Mouse (Mus musculus): ENCODE data around the gene Fkbp8. TPM values are rescaled to one million over a fixed set of nuclear protein-coding genes. Genes with fewer than 3 reads are reported as not detected.

Gene Fkbp8
- total RNA-seq, 2 experiments from 2014 or later = 407 to 421 TPM

DNA sequence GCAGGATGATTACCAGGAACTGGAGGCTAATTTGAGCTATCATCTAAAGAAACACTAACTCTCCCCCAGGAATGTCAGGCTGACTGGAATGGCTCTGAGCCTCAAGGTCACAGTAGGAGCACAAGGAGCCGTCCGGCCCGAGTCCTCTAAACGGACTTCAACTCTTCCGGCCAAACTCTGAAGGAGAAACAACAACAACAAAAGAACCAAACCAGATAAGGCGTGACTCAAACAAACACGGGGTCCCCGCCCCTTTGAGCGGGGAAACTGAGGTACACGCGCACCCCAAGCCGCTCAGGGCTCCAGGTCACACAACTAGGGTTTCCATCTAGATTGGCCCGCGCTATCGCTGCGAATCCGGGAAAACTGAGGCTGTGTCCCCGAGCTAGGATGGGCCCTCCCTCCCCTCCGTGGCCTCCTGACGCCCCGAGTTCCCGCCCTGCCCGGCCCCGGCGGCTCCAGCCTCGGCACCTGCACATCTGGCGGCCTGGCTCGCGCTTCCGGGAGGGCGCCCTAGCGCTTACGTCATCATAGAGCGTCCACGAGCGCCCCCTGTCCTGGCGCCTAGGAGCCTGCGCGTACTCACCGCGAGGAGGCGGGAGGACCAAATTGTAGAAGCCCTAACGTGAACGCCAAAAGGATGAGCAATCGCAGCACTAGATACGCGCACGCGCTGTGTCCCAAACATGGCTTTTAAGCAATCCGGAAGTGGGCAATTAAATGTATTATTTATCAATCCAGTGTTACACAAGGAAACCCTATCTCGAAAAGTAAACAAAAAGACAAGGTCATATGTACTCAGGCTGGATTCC is 4.7 kb upstream of the Fkbp8 start:
- DNase-seq (ENCODE audit: low spot score in 2 of 2) = peak; percentile 95 to 96

DNA sequence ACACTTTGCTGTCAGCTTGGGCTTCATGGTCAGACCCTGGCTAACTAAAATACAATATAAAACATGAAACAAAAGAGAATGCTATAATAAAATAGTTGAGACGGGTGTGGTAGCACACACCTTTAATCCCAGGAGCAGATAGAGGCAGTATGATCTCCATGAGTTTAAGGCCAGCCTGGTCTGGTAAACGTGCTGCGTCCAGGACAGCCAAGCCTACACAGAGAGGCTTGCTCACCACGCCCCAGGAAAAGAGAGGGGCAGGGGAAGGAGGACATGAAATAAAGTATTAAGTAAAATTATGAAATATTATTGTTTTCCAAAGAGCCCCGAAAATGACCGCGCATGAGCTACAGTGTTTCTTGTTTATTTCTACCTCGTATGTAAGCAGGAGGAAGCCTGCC is 413 bp upstream of the Fkbp8 start:
- no peak for DNase-seq (ENCODE audit: low spot score in 2 of 2)

DNA sequence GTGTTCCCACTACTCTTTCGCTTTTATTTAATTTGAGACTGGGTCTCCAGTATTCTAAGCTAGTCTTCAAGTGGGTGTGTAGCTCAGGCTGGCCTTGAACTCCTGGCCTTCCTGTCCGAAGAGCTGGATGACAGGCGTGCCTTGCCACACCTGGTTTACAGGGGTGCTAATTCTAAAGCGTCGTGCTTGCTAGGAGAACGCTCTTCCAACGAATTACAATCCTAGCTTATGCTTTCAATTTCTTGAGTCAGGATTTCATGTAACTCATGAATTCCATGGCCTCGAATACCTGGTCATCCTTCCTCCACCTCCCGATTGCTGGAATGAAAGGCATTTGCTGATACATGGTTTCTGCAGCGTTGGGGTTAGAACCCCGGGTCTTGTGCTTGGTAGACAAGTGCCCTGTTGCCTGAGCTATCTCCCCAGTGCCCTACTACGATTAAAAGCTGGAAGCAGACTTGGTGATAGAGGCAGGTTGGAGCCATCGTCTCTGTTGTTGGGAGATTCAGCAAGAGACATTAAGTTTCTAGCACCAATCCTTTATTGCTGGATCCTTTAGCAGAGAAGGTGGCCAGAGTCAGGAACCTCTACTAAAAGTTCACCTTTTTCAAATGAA is 766 bp downstream of the Fkbp8 start:
- DNase-seq (ENCODE audit: low spot score in 2 of 2) = no peak

DNA sequence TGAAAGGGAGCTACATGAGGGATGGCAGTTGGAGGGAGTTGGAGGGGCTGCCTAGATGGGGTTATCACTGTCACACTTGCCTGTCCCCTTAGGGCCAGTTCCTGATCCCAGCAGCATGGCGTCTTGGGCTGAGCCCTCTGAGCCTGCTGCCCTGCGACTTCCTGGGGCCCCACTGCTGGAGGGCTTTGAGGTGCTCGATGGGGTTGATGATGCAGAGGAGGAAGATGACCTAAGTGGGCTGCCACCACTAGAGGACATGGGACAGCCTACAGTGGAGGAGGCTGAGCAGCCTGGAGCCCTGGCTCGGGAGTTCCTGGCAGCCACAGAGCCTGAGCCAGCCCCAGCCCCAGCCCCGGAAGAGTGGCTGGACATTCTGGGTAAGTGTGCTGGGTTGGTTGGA is 1.8 kb downstream of the Fkbp8 start:
- DNase-seq (ENCODE audit: low spot score in 2 of 2) = no peak

DNA sequence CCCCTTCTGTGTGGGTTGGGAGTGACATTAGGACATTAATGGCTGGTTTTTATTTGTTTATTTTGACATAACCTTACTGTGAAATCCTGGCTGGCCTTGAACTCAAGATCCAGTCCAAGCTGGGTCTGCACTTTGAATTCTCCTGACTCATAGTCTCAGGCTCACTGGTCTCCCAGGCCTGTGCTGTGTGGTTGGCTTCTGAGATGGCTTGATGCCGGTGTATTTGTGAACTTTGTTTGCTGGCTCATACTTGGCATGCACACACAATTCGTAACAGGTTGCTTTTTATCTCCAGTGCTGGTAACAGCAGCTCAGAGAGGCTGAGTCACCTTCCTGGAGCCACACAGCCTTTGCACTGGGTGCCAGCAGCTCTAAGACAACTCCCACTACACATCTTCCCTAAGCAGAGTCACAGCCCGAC is 2.2 kb downstream of the Fkbp8 start:
- DNase-seq (ENCODE audit: low spot score in 2 of 2) = no peak

DNA sequence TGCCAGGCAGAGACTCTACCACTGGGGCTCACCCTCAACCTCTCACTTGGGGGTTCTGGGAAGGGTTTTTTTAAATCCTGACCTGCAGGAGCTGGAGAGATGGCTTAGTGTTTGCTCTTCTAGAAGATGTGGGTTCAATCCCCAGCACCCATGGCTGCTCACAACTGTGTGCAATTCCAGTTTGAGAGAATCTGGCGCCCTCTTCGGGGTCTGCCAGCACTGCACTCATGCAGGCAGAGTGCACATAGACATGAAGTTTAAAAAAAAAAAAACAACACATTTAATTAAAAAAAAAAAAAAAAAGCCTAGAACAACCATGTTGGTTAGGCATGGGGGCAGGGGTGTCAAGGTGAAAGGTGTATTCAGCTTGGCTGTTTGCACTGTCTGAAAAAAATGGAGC is 2.8 kb downstream of the Fkbp8 start:
- no peak for DNase-seq (ENCODE audit: low spot score in 2 of 2)

DNA sequence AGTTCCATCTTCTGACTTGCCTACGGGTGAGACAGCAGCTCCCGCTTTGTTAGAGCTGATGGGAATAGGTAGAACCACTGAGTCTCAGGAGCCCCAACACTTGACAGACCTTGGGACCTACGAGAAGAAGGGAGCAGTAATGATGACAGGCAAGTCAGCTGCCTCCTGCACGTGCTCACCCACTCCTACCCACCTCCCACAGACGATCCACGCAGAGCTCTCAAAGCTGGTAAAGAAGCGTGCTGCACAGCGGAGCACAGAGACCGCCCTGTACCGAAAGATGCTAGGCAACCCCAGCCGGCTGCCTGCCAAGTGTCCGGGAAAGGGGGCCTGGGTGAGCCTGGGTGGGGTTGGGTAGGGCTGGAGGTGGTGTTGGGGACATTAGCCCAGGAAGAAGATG is 6.8 kb downstream of the Fkbp8 start:
- DNase-seq (ENCODE audit: low spot score in 2 of 2) = peak in 1 of 2 experiments; percentile 27

DNA sequence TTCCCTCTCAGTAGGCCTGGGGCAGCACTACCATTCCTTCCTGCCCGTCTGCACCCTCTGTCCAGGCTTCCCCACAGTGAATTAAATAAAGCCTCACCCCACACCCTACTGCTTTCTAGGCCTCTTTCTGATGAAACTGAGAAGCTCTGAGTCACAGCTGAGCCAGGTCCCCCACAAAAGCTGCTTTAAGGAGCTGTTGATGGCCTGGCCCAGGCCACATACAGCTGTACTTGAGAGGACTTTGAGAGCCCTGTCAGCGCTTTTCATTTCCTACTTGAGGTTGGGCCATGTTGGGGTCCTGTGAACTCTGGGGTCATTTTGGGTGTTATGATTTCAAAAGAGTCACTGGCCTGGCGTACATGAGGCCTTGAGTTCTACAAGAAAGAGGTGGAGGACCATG is 7.7 kb downstream of the Fkbp8 start:
- DNase-seq (ENCODE audit: low spot score in 2 of 2) = no peak

DNA sequence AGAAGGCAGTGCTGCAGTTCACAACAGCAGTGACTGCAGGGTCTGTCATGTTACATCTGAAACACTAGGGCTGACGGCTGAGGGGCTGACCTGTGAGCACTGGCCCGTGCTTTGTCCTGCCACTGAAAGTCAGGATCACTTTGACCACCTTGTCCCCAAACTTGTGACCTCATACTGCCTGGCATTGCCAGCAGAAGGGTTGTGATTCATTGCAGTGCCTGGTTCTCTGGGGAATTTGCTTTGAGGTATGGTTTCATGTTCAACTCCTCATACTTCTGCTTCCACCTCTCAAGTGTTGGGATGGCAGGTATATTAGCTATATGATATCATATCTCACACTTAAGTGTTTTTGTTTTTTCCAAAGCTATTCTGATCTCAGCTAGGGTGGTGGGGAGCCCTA is 8.2 kb downstream of the Fkbp8 start:
- DNase-seq (ENCODE audit: low spot score in 2 of 2) = no peak

DNA sequence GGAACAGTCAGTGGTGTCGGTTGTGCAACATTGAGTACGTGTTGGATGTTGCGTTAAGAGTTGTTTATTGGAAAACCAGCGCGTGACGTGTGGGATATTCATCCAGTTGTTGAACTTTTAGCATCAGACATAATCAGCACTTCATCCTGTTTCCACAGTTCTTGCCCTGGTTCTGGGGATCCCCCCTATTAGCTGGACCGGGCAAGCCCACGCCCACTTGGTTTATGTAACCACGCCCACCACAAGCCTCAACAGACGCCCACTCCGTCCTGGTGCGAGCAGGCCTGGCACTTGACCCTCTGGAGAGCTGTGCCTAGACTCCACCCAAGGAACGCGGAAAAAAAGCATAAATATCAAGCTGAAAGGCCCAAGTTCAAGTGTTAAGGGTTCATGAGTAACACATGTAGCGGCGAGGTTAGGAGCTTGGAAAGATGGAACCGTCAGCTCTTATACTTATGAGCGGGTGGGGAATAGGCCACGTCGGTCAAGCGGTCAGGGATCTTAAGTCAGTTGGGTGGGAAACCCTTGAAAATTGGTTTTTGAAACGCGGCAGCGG is 10.6 kb downstream of the Fkbp8 start:
- DNase-seq (ENCODE audit: low spot score in 2 of 2) = no peak

DNA sequence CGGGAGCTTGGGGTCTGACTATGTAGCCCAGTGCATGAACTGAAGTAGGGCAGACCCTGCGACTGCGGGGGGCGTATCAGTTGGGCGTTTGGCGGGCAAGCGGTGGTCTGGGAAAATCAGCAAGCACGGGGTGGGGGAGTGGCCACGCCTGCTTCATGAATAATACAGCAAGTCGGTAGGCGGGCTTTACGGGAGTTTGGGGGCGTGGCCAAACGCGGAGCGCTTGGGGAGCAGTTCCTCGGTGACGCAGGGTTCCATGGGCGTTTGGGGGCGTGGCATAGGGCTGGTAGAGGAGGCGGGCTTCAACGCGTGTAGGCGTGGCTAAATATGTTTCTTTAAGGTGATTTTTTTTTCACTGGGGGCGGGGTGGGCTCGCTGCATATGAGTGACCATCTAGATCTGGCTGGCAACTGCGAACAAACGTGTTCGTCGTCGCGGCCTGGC is 11.1 kb downstream of the Fkbp8 start:
- DNase-seq (ENCODE audit: low spot score in 2 of 2) = peak; percentile 100

DNA sequence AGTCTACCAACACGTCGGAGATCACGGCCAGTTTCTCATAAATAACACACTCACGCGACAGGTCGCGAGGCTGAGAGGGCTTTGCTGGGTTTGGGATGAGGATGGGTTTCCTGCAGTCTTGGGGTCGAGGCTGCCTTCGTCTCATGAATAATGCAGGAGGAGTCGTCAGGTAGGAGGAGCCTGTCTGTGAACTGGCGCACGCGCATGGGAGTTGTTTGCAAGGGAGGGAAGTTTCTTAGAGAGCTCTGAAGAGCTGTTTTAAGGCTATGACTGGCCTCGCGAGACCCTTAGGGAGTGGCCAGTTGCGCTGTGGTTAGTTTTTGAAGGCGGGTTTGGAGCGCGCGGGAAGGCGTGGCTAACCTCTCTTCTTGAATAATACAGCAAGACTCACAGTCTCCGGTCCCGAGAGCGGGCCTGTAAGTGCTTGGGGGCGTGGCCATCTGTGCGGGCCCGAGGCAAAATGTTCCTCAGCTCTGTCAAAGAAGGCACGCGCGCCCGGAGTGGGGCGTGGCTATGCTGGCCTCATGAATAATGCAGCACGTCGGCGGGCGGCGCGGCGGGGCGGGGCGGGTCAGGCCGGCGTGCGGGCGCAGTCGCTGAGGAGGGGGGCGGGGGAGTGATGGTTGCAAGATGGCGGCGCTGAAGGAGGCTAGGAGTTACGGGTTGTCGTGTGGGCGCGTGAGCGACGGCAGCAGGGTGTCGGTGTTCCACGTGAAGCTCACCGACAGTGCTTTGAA is 11.7 kb downstream of the Fkbp8 start, which contains the start of gene Ell:
Ell (plus strand) TSS at position 381 of the 737 bp plus-strand sequence.
- DNase-seq (ENCODE audit: low spot score in 2 of 2) = peak; percentile 99 to 100

DNA sequence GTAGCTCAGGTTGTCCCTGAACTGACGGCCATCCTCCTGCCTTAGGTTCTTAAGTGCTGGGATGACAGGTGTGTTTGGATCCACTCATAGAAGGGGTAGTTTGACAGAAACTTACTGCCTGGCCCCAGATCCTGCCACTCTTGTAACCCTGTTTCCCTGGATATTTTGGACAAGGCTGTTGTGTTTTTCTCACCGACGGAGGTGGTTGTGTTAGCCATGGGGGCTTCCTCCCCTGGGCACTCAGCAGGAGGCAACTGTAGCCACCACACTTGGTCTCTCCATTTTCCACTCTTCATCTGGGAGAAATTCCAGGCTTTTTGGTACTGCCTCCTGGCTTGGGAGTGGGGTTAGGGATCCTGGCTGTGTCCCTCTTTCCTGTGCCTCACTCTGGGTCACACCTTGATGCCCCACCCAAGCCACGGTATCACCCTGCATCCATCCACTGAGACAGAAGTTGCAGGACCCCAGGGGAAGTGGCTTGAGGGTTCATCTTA is 12.5 kb downstream of the Fkbp8 start:
- DNase-seq (ENCODE audit: low spot score in 2 of 2) = no peak

DNA sequence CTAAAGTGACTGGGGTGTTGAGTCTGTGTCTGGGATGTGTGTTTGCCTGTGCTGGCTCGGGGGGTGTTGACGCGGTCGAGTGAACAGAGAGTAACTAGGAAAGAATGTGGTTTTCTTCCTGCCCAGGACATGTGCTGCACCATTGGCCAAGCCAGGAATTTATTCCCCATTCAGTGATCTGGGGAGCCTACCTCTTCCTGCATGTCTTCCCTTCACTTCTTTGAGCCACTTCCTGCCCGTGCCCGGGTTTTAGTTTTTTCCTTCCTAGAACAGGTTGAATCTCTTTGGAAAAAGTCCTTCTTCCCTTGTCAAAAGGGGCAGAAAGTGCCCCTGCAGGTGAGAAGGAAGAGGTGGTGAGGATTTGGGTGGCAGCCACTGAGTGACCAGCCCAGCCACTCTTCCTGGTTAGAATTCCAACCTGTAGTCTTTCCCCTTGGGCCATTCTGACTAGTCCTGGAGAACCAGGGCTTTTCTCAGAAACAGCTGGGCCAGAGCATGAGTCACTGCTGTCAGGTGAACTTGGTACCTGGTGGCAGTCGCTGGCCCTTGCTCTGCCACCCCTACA is 13.1 kb downstream of the Fkbp8 start:
- no peak for DNase-seq (ENCODE audit: low spot score in 2 of 2)

DNA sequence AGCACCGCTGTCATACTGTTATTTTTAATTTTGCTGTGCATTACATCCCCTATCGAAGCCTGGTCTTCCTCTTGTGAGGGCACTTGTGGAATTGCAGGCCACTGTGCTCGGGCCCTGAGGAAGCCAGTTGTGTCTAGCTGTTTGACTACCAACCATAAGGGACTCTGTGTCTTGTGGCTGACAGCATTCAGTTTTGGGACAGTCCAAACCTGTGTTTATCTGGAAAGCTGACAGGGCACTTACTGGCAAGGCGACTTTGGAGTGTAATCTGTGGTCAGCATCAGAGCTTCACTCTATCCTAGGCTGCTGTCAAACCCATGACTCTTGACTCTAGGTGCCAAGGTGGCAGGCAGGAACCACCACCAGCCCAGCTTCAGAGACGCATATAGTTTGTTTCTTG is 13.6 kb downstream of the Fkbp8 start:
- DNase-seq (ENCODE audit: low spot score in 2 of 2) = no peak

DNA sequence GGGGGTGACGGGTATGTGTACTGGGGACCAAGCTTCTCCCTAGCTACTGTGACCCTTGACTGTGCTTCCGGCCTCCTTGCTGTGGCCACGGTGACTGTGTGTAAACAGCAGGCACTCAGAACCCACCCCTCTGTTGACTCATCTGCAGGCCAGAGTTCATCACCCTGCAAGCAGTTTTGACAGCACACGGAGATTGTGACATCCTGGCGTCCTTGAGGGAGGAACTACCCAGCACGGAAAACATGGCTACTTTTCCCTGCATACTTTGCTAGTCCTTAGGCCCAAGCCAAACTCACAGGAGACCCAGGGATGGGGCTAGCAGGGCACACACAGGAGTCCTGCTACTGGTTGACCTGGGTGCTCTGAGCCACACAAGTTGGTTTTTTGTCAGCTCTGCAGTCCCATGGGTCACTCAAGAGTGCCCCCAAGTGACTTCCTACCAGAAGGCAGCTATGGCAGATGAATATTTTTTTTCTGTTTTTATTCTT is 16.7 kb downstream of the Fkbp8 start:
- no peak for DNase-seq (ENCODE audit: low spot score in 2 of 2)

DNA sequence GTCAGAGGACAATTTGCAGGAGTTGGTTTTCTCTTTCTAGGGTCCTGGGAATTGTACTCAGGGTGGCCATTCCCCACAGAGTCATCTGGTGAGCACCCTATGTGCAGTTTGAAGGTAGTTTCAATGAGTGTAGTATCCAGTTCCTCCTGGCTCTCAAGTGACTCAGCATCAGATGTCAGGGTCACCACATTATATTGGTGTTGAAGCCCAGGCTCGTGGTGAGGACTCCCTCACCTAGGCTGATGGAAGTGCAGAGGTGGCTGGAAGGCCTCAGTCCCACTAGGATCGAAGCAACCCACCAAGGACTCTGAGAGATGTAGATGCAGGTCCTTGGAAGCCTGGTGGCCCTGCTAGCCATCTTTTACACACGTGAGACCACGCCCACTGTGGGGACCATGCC is 18.9 kb downstream of the Fkbp8 start:
- DNase-seq (ENCODE audit: low spot score in 2 of 2) = no peak

DNA sequence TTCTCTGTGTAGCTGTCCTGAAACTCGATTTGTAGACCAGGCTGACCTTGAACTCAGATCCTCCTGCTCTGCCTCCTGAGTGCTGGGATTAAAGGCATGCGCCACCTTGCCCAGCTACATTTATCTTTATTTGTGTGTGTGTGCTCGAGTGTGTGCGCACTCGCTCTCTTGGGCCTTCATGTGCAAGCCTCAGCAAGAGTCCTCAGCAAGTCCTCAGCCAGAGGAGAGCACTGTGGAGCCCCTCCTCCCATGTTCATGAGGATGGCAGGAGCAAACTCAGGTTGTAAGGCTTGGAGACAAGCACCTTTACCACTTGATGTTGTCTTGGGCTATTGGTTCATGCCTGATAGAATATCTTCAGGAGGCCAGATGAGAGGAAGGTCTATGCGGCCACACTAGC is 20.2 kb downstream of the Fkbp8 start:
- no peak for DNase-seq (ENCODE audit: low spot score in 2 of 2)

DNA sequence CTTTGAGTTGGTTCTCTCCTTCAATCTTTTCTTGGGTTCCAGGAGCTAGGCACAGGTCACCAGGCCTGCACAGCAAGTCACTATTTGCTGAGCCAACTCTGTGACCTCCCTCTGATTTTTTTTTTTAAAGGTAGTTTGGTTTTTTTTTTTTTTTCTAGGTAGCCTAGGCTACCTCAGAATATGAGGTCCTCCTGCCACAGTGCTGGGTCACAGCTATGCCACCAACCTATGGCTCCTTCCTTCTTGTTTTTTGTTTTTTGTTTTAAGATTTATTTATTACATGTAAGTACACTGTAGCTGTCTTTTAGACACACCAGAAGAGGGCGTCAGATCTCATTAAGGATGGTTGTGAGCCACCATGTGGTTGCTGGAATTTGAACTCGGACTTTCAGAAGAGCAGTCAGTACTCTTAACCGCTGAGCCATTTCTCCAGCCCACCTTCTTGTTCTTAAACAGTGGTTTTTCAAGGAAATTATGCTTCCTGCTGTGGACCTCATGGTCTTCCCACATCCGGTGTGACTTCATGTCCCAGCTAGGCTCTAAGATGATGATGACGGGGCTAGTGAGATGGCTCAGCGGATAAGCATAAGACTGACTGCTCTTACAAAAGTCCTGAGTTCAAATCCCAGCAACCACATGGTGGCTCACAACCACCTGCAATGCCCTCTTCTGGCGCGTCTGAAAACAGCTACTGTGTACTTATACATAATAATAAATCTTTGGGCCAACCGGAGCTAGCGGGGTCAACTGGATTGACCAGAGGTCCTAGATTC is 22.1 kb downstream of the Fkbp8 start:
- no peak for DNase-seq (ENCODE audit: low spot score in 2 of 2)

DNA sequence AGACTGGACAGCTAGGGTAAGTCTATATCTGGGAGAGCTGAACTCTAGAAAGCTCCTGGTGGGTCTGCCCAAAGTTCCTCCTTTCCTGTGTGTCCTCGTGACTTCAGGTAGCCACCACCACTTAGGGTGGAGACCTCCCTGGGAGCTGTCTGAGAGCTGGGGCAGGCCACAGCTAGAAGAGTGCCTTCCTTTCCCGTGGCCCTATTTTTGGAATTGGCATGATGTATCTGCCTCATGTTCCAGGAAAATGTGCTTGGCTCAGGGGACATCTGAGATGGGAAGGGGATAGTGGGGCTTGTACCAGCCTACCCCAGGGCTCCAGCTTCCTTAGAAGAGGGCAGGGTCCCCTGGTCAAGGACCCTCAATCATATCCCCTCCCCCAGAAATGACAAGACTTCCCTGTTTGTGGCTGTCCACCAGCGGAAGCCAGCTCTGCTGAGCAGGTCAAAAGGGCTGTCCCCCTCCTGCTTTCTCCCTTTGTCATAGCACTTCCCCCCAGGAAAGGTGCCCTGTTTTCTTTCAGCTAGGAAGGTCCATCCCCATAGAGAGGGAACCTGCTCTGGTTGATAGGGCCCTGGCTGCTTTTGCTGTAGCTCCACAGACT is 24.1 kb downstream of the Fkbp8 start:
- DNase-seq (ENCODE audit: low spot score in 2 of 2) = no peak

All from left cerebral cortex, adult 18-20 months (tissue).